Mouse (Mus musculus): ENCODE data around the gene Fasn. TPM values are rescaled to one million over a fixed set of nuclear protein-coding genes. Genes with fewer than 3 reads are reported as not detected.

Fasn gene
- polyA plus RNA-seq, 1 experiment from 2014 or later, result 94.6 TPM

DNA sequence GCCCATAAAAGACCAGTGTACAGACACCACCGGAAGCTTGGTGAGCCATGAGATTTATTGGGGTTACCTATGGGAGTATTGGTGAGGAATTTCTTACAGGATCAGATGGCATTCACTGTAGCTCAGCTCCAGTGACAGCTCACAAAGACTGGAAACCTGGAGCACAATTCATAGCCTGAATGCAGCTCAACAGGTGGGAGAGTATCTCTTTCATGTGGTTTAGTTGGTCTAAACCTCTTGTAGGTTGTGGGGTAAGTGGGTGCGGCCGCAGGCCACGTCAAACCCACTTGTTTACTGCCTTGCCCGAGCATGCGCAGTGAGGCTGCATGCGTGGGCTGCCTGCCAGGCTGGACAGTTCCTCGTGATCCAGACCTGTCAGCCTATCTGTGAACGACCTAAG lies 64.1 kb downstream of the Fasn start:
- DNase-seq (ENCODE audit: low spot score, missing footprints) (peak; percentile 61), ATAC-seq (ENCODE audit: low FRiP score) (no peak)
- no peaks in the 10 kb centered on the region for H3K4me1 ChIP-seq (ENCODE audit: control insufficient read depth, insufficient read depth, low read length)
- H3K9me3 ChIP-seq (ENCODE audit: control insufficient read depth, low read length), result no peaks in the 10 kb centered on the region; the same call in 1 of the 2 replicates
- peaks cover 6% of the 10 kb centered on the region for H3K27me3 ChIP-seq (ENCODE audit: control insufficient read depth, insufficient read depth, low read length)
- H3K27ac ChIP-seq (ENCODE audit: low read depth, low read length), result no peak overlapping the region
- 94% methylated on average over 9 of the region's 9 CpGs for WGBS
- H3K36me3 ChIP-seq (ENCODE audit: control insufficient read depth, insufficient read depth, low read length), result no peaks in the 10 kb centered on the region
- no peak overlapping the region for H3K4me2 ChIP-seq
- no peak overlapping the region for H3K4me3 ChIP-seq (ENCODE audit: low read depth, low read length)
- H3K9ac ChIP-seq (ENCODE audit: low read length), result no peak overlapping the region

Other genes with a start within 250 kb of the Fasn start
- gene Arhgdia, start 242.9 kb downstream of the Fasn start, polyA plus RNA-seq (2014; fragmentation: Nextera tagmentation; extraction: Ambion mirVana), result 521 and 583 TPM in 2 replicates
- gene Alyref, start 226.2 kb downstream of the Fasn start, polyA plus RNA-seq (2014; fragmentation: Nextera tagmentation; extraction: Ambion mirVana), result 820 and 827 TPM in 2 replicates
- 178 and 204 TPM in 2 replicates for gene Anapc11, start 226.1 kb downstream of the Fasn start, polyA plus RNA-seq (2014; fragmentation: Nextera tagmentation; extraction: Ambion mirVana)
- 0.38 TPM in 1 of 2 replicates, not detected in the other for gene Npb, start 216.1 kb downstream of the Fasn start, polyA plus RNA-seq (2014; fragmentation: Nextera tagmentation; extraction: Ambion mirVana)
- 89.4 and 101 TPM in 2 replicates for gene Pcyt2, start 206.6 kb downstream of the Fasn start, polyA plus RNA-seq (2014; fragmentation: Nextera tagmentation; extraction: Ambion mirVana)
- 29.5 and 33.2 TPM in 2 replicates for gene Sirt7, start 199.3 kb downstream of the Fasn start, polyA plus RNA-seq (2014; fragmentation: Nextera tagmentation; extraction: Ambion mirVana)
- gene Mafg, start 190.9 kb downstream of the Fasn start, polyA plus RNA-seq (2014; fragmentation: Nextera tagmentation; extraction: Ambion mirVana), result 18.0 and 19.7 TPM in 2 replicates
- gene Pycr1, start 180.8 kb downstream of the Fasn start, polyA plus RNA-seq (2014; fragmentation: Nextera tagmentation; extraction: Ambion mirVana), result 32.4 and 32.8 TPM in 2 replicates
- gene Myadml2, start 176.4 kb downstream of the Fasn start, polyA plus RNA-seq (2014; fragmentation: Nextera tagmentation; extraction: Ambion mirVana), result 0.36 and 0.57 TPM in 2 replicates
- gene Notum, start 163.4 kb downstream of the Fasn start, polyA plus RNA-seq (2014; fragmentation: Nextera tagmentation; extraction: Ambion mirVana), result 0.90 and 1.4 TPM in 2 replicates
- 101 and 113 TPM in 2 replicates for gene Aspscr1, start 151.6 kb downstream of the Fasn start, polyA plus RNA-seq (2014; fragmentation: Nextera tagmentation; extraction: Ambion mirVana)
- gene Cenpx, start 110.8 kb downstream of the Fasn start, polyA plus RNA-seq (2014; fragmentation: Nextera tagmentation; extraction: Ambion mirVana), result 119 and 131 TPM in 2 replicates
- gene Lrrc45, start 110.6 kb downstream of the Fasn start, polyA plus RNA-seq (2014; fragmentation: Nextera tagmentation; extraction: Ambion mirVana), result 30.9 TPM in 2 replicates
- 9.9 and 12.3 TPM in 2 replicates for gene Rac3, start 103.1 kb downstream of the Fasn start, polyA plus RNA-seq (2014; fragmentation: Nextera tagmentation; extraction: Ambion mirVana)
- gene Dcxr, start 97.3 kb downstream of the Fasn start, polyA plus RNA-seq (2014; fragmentation: Nextera tagmentation; extraction: Ambion mirVana), result 10.6 and 12.4 TPM in 2 replicates
- 1.00 and 1.1 TPM in 2 replicates for gene Cbr2, start 92.4 kb downstream of the Fasn start, polyA plus RNA-seq (2014; fragmentation: Nextera tagmentation; extraction: Ambion mirVana)
- gene Hmga1b, start 61.8 kb downstream of the Fasn start, polyA plus RNA-seq (2014; fragmentation: Nextera tagmentation; extraction: Ambion mirVana), result 8.2 and 9.1 TPM in 2 replicates
- 28.2 and 30.6 TPM in 2 replicates for gene Rfng, start 40.3 kb downstream of the Fasn start, polyA plus RNA-seq (2014; fragmentation: Nextera tagmentation; extraction: Ambion mirVana)
- 254 and 269 TPM in 2 replicates for gene Gps1, start 40.3 kb downstream of the Fasn start, polyA plus RNA-seq (2014; fragmentation: Nextera tagmentation; extraction: Ambion mirVana)
- gene Dus1l, start 28.1 kb downstream of the Fasn start, polyA plus RNA-seq (2014; fragmentation: Nextera tagmentation; extraction: Ambion mirVana), result 73.6 and 76.9 TPM in 2 replicates
- 4.3 and 4.5 TPM in 2 replicates for gene Ccdc57, start 108.3 kb upstream of the Fasn start, polyA plus RNA-seq (2014; fragmentation: Nextera tagmentation; extraction: Ambion mirVana)
- 24.1 and 30.4 TPM in 2 replicates for gene Slc16a3, start 123.9 kb upstream of the Fasn start, polyA plus RNA-seq (2014; fragmentation: Nextera tagmentation; extraction: Ambion mirVana)
- gene Csnk1d, start 166.8 kb upstream of the Fasn start, polyA plus RNA-seq (2014; fragmentation: Nextera tagmentation; extraction: Ambion mirVana), result 60.9 and 71.3 TPM in 2 replicates
- gene Cd7, start 214.9 kb upstream of the Fasn start, polyA plus RNA-seq (2014; fragmentation: Nextera tagmentation; extraction: Ambion mirVana), result not detected in 2 replicates
- gene Sectm1b, start 239.0 kb upstream of the Fasn start, polyA plus RNA-seq (2014; fragmentation: Nextera tagmentation; extraction: Ambion mirVana), result not detected in 2 replicates